Mouse (Mus musculus): ENCODE measurements around the gene Ugt1a9.

GRCm38 (mm10) chr1:88197443-88197842 lies 126.8 kb downstream of the Ugt1a9 start:
- no peak for TF ChIP-seq POLR2A (IDR thresholded peaks at IDR 0.05; ENCODE audit: insufficient read depth, low read length)
- TF ChIP-seq CTCF (IDR thresholded peaks at IDR 0.05; ENCODE audit: low read depth, low read length) = no peak
- TF ChIP-seq EP300 (IDR thresholded peaks at IDR 0.05; ENCODE audit: insufficient read depth, low read depth, low read length) = no peak

Data from ES-Bruce4 (cell line).